In genomic region chr7:105809836-105810235, GRCm38 (mm10) we compare ENCODE assay signal across 8 mouse cellular contexts. TPM values are rescaled to one million over a fixed set of nuclear protein-coding genes. Genes with fewer than 3 reads are reported as not detected.
DNase-seq lines count a peak whose midpoint lies in the region; ATAC-seq and TF ChIP-seq lines count a peak whose summit lies in the region.

No protein-coding gene starts in this region.

- no peaks in the 10 kb centered on the region for H3K27me3 ChIP-seq in embryonic facial prominence, embryonic 10.5 days (replicated peaks; ENCODE audit: low read depth, poor library complexity, severe bottlenecking)
- no peaks in the 10 kb centered on the region for H3K27me3 ChIP-seq in hindbrain, postnatal 0 days (ENCODE audit: insufficient read depth, low read length)
- H3K27me3 ChIP-seq in neural tube, embryonic 13.5 days: no peaks in the 10 kb centered on the region

- H3K4me2 ChIP-seq in hindbrain, postnatal 0 days (ENCODE audit: low read depth, low read length): peak overlapping the region; percentile 83
- peak overlapping the region; percentile 85 for H3K4me2 ChIP-seq in neural tube, embryonic 13.5 days

- H3K9ac ChIP-seq in hindbrain, postnatal 0 days (replicated peaks; ENCODE audit: low read length): peak overlapping the region; percentile 91
- peak overlapping the region; percentile 89 for H3K9ac ChIP-seq in neural tube, embryonic 13.5 days

- H3K36me3 ChIP-seq in embryonic facial prominence, embryonic 10.5 days (replicated peaks): peaks cover 33% of the 10 kb centered on the region
- 0 out of 2 replicates have a peak, but pooled peaks cover 5% of the 10 kb centered on the region for H3K36me3 ChIP-seq in hindbrain, postnatal 0 days (ENCODE audit: insufficient read depth, low read length)
- H3K36me3 ChIP-seq in neural tube, embryonic 13.5 days: peaks cover 27% of the 10 kb centered on the region

- no peak for TF ChIP-seq CTCF in left cerebral cortex, adult 2 months (IDR thresholded peaks at IDR 0.05)
- TF ChIP-seq CTCF in hindbrain, postnatal 0 days (IDR thresholded peaks at IDR 0.05; ENCODE audit: low read depth): no peak

- H3K4me3 ChIP-seq in left cerebral cortex, adult 2 months: peak overlapping the region; percentile 86
- peak overlapping the region; percentile 87 for H3K4me3 ChIP-seq in embryonic facial prominence, embryonic 10.5 days
- H3K4me3 ChIP-seq in hindbrain, postnatal 0 days (ENCODE audit: low read length): peak overlapping the region; percentile 88
- H3K4me3 ChIP-seq in neural tube, embryonic 13.5 days: peak overlapping the region; percentile 72

- no peak for ATAC-seq in hindbrain, postnatal 0 days
- ATAC-seq in neural tube, embryonic 13.5 days (ENCODE audit: low read depth): no peak

- peaks cover 9% of the 10 kb centered on the region for H3K4me1 ChIP-seq in embryonic facial prominence, embryonic 10.5 days
- H3K4me1 ChIP-seq in hindbrain, postnatal 0 days (ENCODE audit: insufficient read depth, low read length): peaks cover 7% of the 10 kb centered on the region
- peaks cover 12% of the 10 kb centered on the region for H3K4me1 ChIP-seq in neural tube, embryonic 13.5 days (replicated peaks)

- 92% methylated on average over 7 of the region's 7 CpGs for WGBS in embryonic facial prominence, embryonic 10.5 days
- 88% methylated on average over 7 of the region's 7 CpGs for WGBS in hindbrain, postnatal 0 days
- 86% methylated on average over 7 of the region's 7 CpGs for WGBS in neural tube, embryonic 13.5 days

- no peak for DNase-seq in left cerebral cortex, adult 2 months (ENCODE audit: extremely low spot score in 1 of 2, low spot score in 2 of 2)
- DNase-seq in left cerebral cortex, postnatal 10 days (ENCODE audit: extremely low spot score in 1 of 2, low spot score in 2 of 2): no peak
- no peak for DNase-seq in embryonic facial prominence, embryonic 10.5 days (ENCODE audit: low spot score)
- no peak for DNase-seq in hindbrain, postnatal 0 days (ENCODE audit: low spot score)
- DNase-seq in urinary bladder, postnatal 36 days (ENCODE audit: low spot score in 2 of 2): no peak
- DNase-seq in frontal cortex, postnatal 36 days (ENCODE audit: low spot score in 2 of 2): no peak
- DNase-seq in testis, postnatal 14 days (ENCODE audit: low spot score): no peak

- intact Hi-C loops in left cerebral cortex, adult 2 months (cut with DNase I): loop anchor here (2.0 to 5.0 kb wide), 4 partner anchors 57 to 168 kb away; partner anchors contain the start of genes Arfip2, Gm45799, Taf10 and Timm10b
- intact Hi-C loops in left cerebral cortex, postnatal 10 days (cut with DNase I): loop anchor here (2.0 to 5.0 kb wide), 3 partner anchors 83 to 253 kb away; partner anchors contain the start of genes Arfip2, Gm45799 and Timm10b

- H3K27ac ChIP-seq in left cerebral cortex, adult 2 months: peak overlapping the region; percentile 93; the same call in 1 of the 2 replicates
- H3K27ac ChIP-seq in embryonic facial prominence, embryonic 10.5 days (replicated peaks): peak overlapping the region; percentile 96
- peak overlapping the region; percentile 92; the same call in 1 of the 2 replicates for H3K27ac ChIP-seq in hindbrain, postnatal 0 days
- H3K27ac ChIP-seq in neural tube, embryonic 13.5 days (replicated peaks): peak overlapping the region; percentile 93

- no peaks in the 10 kb centered on the region for H3K9me3 ChIP-seq in embryonic facial prominence, embryonic 10.5 days
- 0 out of 2 replicates have a peak, but pooled peaks cover 4% of the 10 kb centered on the region for H3K9me3 ChIP-seq in hindbrain, postnatal 0 days (ENCODE audit: low read length)
- no peaks in the 10 kb centered on the region for H3K9me3 ChIP-seq in neural tube, embryonic 13.5 days

RNA-seq across cellular contexts. Expression of gene Mrpl17, which starts 1.1 kb away (rescaled TPM):
- total RNA-seq in left cerebral cortex, adult 2 months (2021): 100 to 1,000 TPM in 1 of 2 experiments, 10 to 100 TPM in 1; 97.3 to 101 TPM
- total RNA-seq in left cerebral cortex, postnatal 10 days (2021): 100 to 1,000 TPM; 109 to 110 TPM
- 329 and 340 TPM in 2 replicates for polyA plus RNA-seq in embryonic facial prominence, embryonic 10.5 days (2016; fragmentation: Nextera tagmentation; extraction: Ambion mirVana)
- 6.6 and 20.1 TPM in 2 replicates for total RNA-seq in hindbrain, postnatal 0 days (2014; rRNA removed)
- polyA plus RNA-seq in hindbrain, postnatal 0 days (2015; fragmentation: Nextera tagmentation; extraction: Ambion mirVana): 225 and 226 TPM in 2 replicates
- 224 and 230 TPM in 2 replicates for polyA plus RNA-seq in neural tube, embryonic 13.5 days (2015; fragmentation: Nextera tagmentation; extraction: Ambion mirVana)

RNA-seq across cellular contexts. Expression of gene Dchs1, which starts 22.4 kb away (rescaled TPM):
- total RNA-seq in left cerebral cortex, adult 2 months (2021): 10 to 100 TPM; 10.1 to 10.9 TPM
- 10 to 100 TPM; 31.1 to 34.7 TPM for total RNA-seq in left cerebral cortex, postnatal 10 days (2021)
- 13.7 and 14.8 TPM in 2 replicates for polyA plus RNA-seq in embryonic facial prominence, embryonic 10.5 days (2016; fragmentation: Nextera tagmentation; extraction: Ambion mirVana)
- total RNA-seq in hindbrain, postnatal 0 days (2014; rRNA removed): 96.9 and 109 TPM in 2 replicates
- polyA plus RNA-seq in hindbrain, postnatal 0 days (2015; fragmentation: Nextera tagmentation; extraction: Ambion mirVana): 6.0 and 6.6 TPM in 2 replicates
- 13.5 and 14.7 TPM in 2 replicates for polyA plus RNA-seq in neural tube, embryonic 13.5 days (2015; fragmentation: Nextera tagmentation; extraction: Ambion mirVana)

RNA-seq across cellular contexts. Expression of gene Tpp1, which starts 57.8 kb away (rescaled TPM):
- 10 to 100 TPM; 68.2 to 68.4 TPM for total RNA-seq in left cerebral cortex, adult 2 months (2021)
- 10 to 100 TPM; 32.6 to 40.0 TPM for total RNA-seq in left cerebral cortex, postnatal 10 days (2021)
- polyA plus RNA-seq in embryonic facial prominence, embryonic 10.5 days (2016; fragmentation: Nextera tagmentation; extraction: Ambion mirVana): 45.0 and 49.2 TPM in 2 replicates
- total RNA-seq in hindbrain, postnatal 0 days (2014; rRNA removed): 64.6 and 74.7 TPM in 2 replicates
- 47.1 and 53.7 TPM in 2 replicates for polyA plus RNA-seq in hindbrain, postnatal 0 days (2015; fragmentation: Nextera tagmentation; extraction: Ambion mirVana)
- 48.4 and 49.2 TPM in 2 replicates for polyA plus RNA-seq in neural tube, embryonic 13.5 days (2015; fragmentation: Nextera tagmentation; extraction: Ambion mirVana)
